Mouse (Mus musculus) kidney, postnatal 4 days (tissue): ENCODE data around the gene Nfkb1.

Experiments
- DNase-seq, 2 experiments: peaks; one replicate each; pipeline ENCODE4 v3.0.0; 2021; ENCODE audit warnings: mixed read lengths in 2 of 2

Gene Nfkb1

DNA sequence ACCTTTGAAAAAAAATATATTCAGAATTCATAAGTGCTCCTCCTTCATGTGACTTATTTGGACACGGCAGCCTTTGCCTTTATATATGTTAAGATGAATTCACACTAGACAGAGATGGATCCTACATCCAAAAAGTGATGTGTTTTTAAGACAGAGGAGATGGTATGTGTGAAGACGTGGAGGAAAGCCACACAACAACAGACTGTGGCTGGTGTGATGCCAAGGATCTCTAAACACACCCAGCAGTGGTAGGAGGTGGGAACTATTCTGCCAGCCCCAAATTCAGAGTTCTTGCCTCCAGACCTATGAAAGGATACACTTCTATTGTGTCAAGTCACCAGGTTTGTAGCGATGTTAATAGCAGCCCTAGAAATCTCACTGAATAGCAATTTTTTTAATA, 24.3 kb downstream of the Nfkb1 start:
- DNase-seq = no peak

DNA sequence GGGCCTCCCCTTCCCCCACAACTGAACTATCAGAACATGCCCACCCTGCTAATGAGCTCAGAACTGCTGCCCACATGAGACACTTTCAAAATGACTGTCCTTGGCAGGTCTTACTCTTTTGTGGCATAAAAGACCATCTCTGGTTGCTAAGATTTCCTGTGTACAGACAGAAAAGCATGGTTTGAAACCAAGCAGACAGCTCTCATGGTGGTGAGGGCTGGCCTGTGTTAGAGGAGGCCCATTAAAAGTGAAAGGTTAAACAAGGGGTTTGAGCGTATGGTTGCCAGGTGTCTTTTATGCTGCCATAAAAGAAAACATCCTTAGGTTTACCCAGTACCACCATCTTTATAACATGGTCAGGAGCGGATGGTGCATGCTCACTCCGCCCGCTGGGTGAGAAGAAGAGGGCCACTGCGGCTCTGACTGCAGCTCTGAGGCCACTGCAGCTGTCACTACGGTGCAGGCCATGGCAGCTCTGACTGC, 25.5 kb downstream of the Nfkb1 start:
- no peak for DNase-seq

DNA sequence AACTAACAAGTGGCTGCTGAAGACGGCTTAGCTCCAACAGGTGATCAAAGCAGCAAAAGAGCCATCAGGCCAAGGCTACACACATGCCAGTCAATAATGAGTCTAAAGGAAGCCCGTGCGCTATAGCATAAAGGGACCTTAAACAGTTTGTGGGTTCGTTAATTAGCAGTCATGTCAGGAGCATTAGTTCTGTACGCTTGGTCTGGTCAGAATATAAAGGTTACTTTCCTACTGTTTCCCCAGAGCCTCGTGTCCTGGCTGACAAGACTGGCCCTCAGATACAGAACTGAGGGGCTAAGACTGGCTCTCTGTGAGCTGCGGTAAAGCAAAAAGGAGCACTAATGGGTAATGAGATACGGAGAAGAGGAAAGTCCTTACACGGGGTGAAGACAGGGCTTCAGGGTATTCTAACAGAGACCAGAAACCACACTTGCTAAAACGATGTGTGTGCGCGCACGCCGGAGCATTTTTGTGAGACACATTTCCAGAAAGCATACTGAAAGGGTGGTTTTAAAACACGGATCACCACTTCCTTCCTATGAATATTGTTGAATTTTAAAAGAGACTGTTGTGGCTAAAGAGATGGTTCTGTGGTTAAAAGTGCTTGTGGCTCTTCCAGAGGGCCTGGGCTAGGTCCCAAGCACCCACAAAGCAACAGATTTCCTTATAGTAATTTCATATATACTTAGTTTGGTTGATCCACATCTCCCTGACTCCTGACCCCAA, 29.0 kb downstream of the Nfkb1 start:
- no peak for DNase-seq

DNA sequence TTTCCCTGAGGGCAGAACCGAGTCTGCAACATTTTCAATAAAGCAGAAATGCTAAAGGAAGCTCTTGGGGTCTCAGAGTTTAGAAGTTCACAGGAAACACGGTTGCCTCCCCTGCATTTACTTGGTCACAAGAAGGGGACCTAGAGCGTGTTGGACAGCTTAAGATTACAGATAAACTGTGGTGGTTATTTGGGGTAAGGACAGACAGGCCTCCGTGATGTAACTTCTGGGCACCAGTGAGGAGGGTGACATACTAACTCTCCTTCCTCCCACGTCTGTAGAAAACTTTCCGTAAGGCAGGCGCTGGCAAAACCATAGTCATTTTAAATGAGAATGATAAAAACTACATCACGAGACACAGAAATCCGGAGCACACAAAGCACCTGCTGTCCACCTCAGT, 29.6 kb downstream of the Nfkb1 start:
- no peak for DNase-seq

DNA sequence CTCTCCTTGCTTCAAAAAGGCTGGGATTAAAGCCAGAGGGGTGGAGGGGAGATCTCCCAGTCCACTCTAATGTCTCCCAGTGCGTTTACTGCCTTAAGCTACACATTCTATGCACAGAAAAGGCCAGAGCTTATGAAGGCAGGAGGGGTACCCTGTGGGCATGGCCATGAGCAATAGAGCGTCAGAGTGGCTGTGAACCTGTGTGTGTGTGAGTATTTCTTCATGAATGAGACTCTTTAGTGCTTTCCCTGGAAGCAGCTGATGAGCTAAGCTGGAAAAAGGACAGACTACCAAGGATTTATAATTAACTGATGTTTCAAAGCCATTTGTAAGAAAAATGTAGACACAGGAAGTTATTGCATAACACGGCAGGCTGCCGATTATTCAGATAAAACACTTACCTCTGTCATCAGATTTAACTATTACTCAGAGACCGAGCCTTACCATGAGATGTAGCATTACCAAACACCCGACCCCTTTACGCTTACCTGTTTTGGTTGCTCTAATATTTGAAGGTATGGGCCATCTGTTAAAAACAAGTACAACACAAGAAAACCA, 32.7 kb downstream of the Nfkb1 start:
- DNase-seq = no peak

DNA sequence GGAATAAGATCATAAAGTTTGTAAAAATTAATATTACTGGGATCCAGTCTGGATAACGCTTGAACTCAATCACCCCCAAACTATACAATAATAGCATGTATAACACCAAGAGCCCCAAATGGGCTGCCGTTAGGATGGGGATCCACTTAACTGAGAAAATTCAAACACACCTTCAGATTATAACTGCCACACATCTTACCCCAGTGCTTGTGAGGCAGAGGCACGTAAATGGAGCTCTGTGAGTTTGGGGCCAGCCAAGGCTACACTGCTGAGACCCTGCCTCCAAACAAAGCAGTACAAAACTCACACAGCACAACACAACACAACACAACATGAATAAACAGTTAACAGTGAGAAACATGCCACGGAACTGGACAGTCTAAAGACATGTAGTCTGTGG, 35.2 kb downstream of the Nfkb1 start:
- no peak for DNase-seq

DNA sequence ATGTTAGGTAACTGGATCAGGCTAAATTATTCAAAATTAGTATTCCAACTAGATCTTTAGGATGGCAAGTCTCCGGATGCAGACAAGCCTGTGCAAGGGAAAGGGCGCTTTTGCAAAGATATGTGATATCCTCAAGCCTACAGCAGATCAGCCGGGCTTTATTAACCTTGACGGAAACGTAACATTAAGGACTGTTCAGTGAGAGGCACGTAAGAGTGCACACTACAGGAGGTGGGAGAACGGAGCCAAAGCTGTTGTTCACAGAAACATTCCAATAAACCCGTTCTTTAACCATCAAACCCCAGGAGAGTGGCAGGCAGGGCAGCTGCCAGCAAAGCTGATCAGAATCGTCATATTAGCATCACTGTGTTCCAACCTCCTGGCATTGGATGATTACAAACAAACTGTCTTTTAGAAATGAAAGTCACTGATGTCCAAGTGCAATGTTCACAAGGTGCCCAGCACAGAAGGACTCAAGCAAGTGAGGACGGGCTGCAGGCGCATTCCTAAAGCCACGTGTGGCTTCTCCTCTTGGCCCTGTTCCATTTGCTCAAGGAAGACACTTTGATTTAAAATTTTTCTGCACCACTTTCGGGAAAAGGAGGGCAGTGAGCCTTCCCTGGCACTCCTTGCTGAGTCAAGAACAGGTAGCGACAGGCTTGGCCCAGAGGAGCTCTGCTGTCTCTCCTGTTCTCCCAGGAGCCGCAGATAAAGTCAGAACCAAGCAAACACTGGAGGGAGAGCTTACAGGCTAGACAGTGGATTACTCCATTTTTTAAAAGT, 40.4 kb downstream of the Nfkb1 start:
- DNase-seq = no peak

DNA sequence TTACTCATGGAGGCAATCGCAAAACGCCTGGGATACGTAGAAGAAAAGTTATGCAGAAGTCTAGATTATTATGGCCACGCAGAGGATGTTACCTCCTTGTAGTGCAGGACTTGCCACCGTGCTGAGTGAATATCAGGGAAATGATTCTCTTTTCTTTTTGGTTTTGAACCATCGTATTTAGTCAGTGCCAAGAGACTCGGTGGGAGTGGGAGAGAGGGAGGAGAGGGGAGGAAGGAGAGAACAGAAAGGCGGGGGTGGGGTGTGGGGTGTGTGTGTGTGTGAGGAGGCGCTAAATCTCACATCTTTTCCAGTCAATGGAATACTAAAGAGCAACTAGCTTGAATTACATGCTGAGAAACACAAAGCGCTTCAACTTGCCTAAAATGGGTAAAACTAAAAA, 41.5 kb downstream of the Nfkb1 start:
- no peak for DNase-seq

DNA sequence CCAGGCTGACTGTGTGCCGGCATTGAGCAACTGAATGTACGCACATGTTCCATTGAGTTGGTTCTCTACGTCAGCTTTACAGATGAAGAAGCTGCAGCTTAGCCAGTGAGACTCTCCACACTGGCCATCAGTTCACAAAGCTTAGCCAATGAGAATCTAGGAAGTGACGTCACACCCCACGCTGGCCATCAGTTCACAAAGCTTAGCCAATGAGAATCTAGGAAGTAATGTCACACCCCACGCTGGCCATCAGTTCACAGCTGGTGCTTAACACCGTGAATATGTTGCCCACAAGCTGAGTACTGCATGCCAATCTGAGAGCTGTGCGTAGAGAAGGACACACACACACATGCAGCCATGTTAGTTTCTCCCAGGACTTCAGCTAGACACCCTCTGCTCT, 42.8 kb downstream of the Nfkb1 start:
- DNase-seq = no peak

DNA sequence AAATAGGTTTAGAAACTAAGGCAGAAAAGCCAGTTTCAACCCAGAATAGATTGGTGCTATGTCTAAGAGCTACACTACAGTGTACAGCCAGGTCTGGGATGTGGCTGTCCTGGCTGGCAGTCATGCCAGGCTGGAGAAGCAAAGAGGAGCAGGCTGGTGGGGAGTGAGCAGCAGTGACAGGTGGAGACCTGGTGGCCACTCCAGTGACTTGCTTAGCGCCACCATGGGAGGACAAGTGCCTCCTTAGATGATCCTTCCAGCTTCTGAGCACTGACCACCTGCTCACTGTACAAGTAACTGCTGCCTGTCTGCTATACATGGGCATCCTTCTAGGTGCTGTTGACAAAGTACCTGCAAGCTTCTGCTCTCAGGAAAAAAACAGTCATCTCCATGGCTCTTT, 44.7 kb downstream of the Nfkb1 start:
- DNase-seq = no peak

DNA sequence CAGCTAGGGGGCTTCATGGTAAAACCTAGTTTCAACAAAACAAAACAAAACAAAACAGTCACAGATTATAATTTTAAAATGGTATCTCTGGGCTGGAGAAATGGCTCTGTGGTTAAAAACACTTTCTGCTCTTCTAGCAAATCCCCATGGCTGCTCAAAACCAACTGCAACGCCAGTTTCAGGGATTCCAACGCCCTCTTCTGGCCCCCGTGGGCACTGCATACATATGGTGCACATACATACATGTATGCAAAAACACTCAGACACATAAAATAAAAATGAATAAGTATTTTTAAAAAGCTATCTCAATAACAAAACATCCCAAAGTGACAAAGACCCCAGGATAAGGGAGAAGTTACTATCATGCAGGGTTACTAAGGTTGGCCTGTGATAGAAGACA, 46.4 kb downstream of the Nfkb1 start:
- DNase-seq = no peak

DNA sequence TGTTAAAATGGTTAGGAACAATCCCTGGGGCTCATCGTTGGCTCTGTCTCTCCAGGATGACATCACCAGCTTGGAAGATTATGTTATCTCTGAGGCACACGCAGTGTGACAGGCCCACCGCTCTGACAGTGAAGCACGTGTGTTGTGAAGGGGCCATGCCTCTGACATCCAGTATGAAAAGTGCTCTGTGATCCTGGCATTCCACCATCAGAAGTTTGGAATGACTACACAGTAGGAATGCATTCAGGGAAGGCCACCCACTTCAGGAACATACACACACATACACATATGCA, 49.8 kb downstream of the Nfkb1 start:
- no peak for DNase-seq

DNA sequence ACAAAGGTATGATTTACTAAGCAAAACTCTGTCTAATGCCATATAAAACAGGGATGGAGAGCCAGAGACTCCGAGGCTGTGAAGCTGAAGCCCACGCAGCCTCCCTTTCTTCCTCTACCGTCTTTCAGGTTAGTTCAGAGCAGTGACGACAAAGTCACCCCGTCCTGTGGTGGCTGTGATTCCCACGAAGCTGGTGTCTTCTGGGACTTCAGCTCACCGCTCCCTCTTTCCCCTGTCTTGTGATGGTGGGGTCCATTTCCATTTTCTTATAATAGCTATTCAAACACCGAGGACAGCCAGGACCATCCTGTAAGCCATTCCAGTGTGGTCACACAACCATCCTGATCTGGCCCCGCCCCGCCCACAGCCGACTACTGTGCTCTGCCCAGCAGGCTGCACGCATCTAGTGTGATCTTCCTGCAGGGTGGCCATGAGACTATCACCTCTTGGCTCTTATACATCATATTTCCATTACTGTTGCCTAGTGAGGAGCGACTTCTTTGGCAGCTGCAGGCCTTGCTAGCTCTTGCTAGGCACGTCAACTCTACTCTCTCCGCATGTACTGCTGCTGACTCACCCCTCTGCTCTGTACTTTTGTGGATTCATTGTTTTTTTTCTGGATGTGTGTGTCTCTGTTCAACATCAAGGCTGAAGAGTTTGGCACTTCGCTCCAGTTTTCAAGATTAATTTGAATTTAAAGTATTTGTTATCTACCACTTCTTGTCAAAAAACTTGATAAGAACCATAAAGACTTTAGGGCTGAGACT, 50.3 kb downstream of the Nfkb1 start:
- no peak for DNase-seq

DNA sequence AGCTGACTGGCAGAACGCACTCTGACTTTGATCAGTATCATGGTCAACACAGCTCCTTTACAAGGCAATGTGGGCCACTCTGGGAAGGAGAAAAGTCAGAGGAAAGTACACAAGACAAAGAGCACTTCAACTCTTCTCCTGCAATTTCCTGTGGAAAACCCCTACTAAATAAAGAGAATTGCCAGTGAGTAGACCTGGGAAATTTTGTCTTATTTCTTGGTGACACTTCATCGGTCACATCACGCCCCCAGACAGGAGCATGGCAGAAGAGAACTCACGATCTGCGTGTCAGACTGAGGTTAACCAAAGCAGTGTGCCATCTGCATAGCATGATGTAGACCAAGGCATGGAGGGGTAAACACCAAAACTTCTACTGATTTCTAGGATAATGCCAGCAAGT, 51.1 kb downstream of the Nfkb1 start:
- DNase-seq = no peak

DNA sequence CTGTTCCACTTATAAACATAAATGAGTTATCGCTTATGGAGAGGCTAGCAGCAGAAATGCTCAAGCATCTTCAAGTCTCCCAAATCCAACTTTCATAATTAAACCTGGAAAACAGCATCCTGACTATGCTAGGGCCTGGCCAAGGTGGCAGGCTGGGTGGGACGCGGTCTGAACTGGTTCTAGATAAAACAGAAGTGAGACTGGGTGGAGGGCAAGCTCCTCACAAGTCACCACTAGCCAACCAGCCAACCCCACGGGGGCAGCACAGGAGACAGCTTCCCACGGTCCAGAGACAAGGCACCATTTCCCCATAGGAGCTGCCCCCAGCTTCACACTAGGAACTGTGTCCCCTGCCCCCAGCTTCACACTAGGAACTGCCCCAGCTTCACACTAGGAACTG, 53.8 kb downstream of the Nfkb1 start:
- no peak for DNase-seq

DNA sequence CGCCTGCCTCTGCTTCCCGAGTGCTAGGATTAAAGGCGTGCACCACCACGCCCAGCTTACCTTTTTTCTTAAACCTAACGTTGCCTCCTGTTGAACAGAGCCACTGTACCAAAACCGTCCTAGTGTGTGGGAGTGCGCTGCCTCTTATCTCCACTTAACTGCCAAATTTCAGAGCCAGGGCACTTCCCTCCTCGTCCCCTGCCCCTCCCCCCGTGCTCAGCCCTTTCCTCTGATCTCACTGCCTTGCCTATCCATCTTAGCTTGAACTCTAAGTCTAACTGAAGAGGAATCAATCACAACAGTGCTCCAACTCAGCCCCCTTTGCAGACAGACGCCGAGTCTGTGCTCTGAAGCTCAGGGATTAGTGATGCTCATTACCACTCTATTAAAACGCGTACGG, 54.9 kb downstream of the Nfkb1 start:
- DNase-seq = peak; percentile 32 to 36

DNA sequence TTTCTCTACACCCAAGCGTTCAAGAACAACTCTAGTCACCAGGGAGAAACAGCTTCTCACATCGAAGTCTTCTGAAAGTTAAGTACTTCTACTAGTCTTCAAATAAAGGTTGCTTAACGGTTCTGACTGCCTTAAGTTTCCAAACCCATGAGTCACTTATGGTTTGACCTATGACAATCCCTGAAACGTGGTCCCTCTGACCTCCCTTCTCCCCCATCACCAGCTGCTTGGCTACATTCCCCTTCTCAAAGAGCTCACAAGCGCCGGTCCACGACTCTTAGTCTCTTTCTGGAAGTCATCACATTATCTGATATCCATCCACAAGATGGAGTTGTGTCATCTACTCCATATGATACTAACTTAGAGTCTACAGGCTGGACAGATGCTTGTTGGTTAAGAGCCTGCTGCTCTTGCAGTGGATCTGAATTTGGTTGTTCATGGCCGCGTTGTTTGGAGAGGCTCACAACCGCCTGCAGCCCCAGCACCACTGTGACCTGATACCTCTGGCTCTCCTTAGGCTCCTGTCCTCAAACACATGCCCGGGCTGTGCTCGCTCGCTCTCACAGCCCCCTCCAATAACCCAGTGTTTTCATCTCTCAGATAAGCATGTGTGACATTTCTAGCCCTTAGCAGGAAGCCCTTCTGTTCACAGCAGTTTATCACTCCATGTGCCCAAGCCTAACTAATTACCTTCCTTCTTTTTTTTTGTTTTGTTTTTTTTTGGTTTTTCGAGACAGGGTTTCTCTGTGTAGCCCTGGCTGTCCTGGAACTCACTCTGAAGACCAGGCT, 55.5 kb downstream of the Nfkb1 start:
- no peak for DNase-seq

DNA sequence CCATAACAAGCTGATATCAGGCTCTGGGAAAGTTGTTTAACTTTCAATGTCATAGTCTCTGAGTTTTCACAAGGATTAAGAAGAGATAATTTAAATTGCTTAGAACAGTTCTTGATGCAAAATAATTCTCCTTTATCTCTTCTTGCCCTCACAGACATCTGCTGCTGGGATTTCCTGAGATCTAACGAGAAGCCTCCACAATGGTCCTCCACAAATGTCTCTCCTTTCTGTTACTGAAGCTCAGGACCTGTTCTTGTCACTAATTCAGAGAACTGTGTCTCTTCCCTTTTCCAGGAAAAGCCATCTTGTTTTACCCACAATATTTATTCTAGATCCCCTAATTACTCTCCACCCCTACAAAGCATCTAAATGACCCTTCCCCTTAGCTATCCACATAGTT, 56.3 kb downstream of the Nfkb1 start:
- no peak for DNase-seq

DNA sequence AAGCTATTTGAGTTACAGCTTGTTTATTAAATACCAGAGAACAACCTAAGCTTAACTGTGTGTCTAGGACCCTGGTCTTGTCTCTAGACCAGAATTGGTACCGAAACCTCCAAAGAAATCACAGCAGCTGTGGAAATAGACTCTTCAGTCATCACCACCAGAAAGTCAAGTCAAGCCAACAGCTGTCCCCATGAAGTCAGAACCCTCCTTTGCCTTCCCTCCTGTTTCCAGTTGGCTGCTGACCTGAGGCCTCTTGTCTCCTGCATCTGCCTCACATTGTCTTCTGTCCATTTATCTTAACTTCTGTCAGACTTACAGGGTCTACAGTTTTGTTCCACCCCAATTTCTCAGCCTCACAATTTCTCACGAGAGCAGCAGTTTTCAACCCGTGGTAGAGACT, 57.1 kb downstream of the Nfkb1 start:
- DNase-seq = no peak

DNA sequence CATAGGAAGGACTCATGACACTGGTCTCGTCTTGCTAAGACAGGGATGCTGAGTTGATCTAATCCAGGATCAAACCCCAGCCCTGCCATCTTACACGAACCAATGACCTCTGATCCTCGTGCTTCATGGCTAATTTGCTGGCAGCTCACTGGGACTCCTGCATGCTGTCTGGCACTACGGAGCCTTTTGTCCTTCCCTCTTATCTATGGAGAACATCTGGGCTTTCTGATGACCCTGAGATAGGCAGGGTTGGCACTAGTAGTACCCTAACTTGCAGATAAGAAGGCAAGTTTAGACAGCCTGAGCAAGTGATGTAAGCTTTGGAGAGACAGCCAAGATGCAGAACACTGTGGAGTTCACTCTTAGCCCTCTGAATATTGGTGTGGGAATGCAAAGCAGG, 59.5 kb downstream of the Nfkb1 start:
- no peak for DNase-seq

DNA sequence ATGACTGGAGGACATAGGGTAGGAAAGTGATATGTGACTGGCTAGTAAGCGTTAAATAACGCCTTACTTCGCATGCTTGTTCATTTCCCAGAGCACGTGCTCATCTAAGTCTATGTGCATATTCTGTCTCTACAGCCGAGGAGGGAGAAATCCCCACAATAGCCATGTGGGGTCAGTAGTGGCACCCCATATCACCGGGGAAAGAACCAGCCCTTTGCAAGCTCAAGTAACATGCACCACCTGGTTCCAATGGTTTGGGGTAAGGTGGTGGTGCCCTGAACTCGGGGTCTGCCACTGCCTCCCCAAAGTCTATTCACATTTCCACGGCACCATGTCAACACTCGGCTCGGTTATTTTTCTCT, 60.3 kb downstream of the Nfkb1 start:
- DNase-seq = peak; percentile 22 to 27

DNA sequence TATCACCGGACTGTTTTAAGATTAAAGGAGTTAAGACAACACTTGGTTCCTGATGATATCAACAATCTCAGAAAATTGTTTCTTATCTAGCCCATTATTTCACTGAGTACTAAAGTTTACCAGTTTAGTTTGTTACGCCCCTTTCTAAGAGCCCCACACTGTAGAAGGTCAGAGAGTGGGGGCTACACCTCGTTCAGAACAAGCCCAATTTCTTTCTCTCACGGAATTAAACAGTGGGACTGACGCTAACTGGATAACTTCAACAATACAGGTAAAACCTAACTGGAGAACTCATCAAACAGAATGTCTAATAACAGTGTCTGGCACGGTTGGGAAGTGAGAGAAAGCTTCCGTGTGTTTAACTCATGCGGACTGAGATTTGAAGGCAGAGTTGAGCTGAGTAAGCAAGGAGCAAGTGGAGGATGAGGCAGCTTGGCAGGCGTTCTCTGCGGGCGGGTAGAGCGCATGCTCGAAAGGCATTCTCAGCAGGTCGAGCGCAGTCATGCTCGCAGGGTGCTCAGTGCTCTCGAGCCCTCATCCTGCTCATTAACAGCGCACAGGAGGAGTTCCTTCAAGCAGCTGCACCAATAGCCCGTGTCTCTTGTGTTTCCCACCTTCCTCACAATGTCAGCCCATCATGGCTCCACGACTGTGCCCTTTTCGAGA, 60.8 kb downstream of the Nfkb1 start:
- DNase-seq = peak; percentile 10 to 35
